Mouse (Mus musculus) macrophage (primary cell): ENCODE results near the gene Olfr598. TPM values are rescaled to one million over a fixed set of nuclear protein-coding genes. Genes with fewer than 3 reads are reported as not detected.
"Not testable (repeated sequence)": the region's sequence is repeated elsewhere in the genome, so short reads cannot be mapped to it uniquely, and the experiment has no call there.

Experiments used
- H3K27ac ChIP-seq: fragments of 350-480 bp; formaldehyde crosslinking; 2 replicates; pipeline ENCODE4 v1.9.0; 2021
- H3K36me3 ChIP-seq: fragments of 350-480 bp; formaldehyde crosslinking; 2 replicates; pipeline ENCODE4 v1.9.0; 2021; ENCODE audit errors: inconsistent target
- H3K4me3 ChIP-seq: fragments of 350-480 bp; formaldehyde crosslinking; 2 replicates; pipeline ENCODE4 v1.9.0; 2021; ENCODE audit errors: inconsistent target
- H3K79me2 ChIP-seq: fragments of 350-480 bp; formaldehyde crosslinking; 2 replicates; pipeline ENCODE4 v1.9.0; 2021; ENCODE audit errors: inconsistent target
- WGBS: methylation state at CpG from one replicate; pipeline ENCODE4 v1.1.7; 2026; ENCODE audit warnings: inconsistent platforms; ENCODE audit not compliant: missing documents; 5-methylcytosine and 5-hydroxymethylcytosine counted together
- polyA plus RNA-seq: library from polyadenylated mRNA; stranded (reverse); fragments of 250-400 nt; gene quantifications from 3 replicates; pipeline ENCODE4 v1.2.4, GENCODE M21; 2018; ENCODE audit warnings: inconsistent platforms
- total RNA-seq, 78 experiments: library from RNA; depleted of rRNA; stranded (reverse); fragments of 250-400 nt; gene quantifications; 1 replicate in 9 of 78; 2 replicates in 24 of 78; 3 replicates in 43 of 78; 4 replicates in 2 of 78; pipeline ENCODE4 v1.2.4; 2018; ENCODE audit warnings: inconsistent platforms in 56 of 78

Gene Olfr598
- total RNA-seq (2018; cell fraction: chromatin; rRNA removed) = not detected
- total RNA-seq (2018; cell fraction: cytosol; rRNA removed) = not detected
- not detected for total RNA-seq (2018; cell fraction: nucleus; rRNA removed)
- not detected in 3 replicates for polyA plus RNA-seq

- no peaks in the 10 kb centered on the region for H3K36me3 ChIP-seq
- no peak within 1 kb of the TSS for H3K27ac ChIP-seq
- H3K79me2 ChIP-seq = no peaks in the 10 kb centered on the region
- no peak within 1 kb of the TSS for H3K4me3 ChIP-seq
Observed at GRCm38 (mm10) chr7:103323268-103323667, at the start of gene Olfr598. Gene Olfr598 (plus strand): TSS chr7:103323568.

DNA sequence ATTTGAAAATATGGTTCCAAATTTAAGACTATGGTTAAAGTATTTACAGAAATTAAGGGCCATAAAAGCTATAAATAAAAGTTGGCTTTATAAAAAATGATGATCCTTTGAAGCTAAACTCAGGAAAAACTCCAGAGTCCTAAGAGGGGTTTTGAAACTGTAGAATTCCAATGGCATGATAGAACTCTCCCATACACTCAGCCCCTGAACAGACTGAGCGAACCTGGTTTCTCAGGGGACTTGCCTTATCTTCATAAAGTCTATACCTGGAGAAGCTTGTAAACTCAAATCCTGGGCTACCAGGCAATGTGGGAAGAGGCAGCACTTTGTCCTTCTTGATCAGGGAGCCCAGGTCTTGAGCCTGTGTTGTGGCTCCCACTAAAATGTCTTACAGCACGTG is 18.0 kb upstream of the Olfr598 start, which contains the start of gene Olfr596:
Gene Olfr596 (plus strand): TSS at position 301 of the 400 bp plus-strand sequence.
- not testable (repeated sequence) for H3K79me2 ChIP-seq, H3K4me3 ChIP-seq, H3K36me3 ChIP-seq, H3K27ac ChIP-seq
- 100% methylated on average over 1 of the region's 2 CpGs for WGBS

DNA sequence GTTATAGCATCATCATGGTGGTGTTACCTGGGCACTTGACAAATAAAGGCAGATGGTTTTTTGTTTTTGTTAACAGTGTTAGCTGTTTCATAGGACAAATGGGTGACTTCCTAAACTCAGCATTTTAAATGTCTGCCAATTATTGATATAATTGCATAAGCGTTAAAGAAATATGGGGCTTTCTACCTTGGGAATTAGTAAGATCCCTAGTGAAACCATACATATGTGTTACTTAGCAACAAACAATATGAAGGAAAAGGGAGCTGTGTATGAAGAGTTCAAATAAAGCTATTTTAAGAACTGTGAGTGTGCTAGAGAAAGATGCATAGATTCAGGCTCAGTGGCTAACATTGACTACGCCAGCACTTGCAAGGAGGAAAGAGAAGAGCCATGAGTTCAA is 7.4 kb upstream of the Olfr598 start, which contains the start of gene Olfr597:
Gene Olfr597 (plus strand): TSS at position 301 of the 400 bp plus-strand sequence.
- not testable (repeated sequence) for H3K79me2 ChIP-seq, H3K4me3 ChIP-seq, H3K27ac ChIP-seq, H3K36me3 ChIP-seq
- WGBS = 93% methylated on average over 1 of the region's 2 CpGs

GRCm38 (mm10) chr7:103335617-103336016 is 12.2 kb downstream of the Olfr598 start, which contains the start of gene Olfr599:
Gene Olfr599 (plus strand): TSS chr7:103335917.
- Histone ChIP-seq H3K4me3 (no peak within 1 kb of the TSS), H3K36me3 (no peaks in the 10 kb centered on the region)
- 100% methylated on average over 1 of the region's 1 CpGs for WGBS

GRCm38 (mm10) chr7:103349569-103349968 is 26.2 kb downstream of the Olfr598 start, which contains the start of gene Olfr600:
Gene Olfr600 (minus strand): TSS chr7:103349669.
- Histone ChIP-seq H3K36me3 (no peaks in the 10 kb centered on the region), H3K79me2 (no peaks in the 10 kb centered on the region), H3K27ac (no peak within 1 kb of the TSS), H3K4me3 (no peak within 1 kb of the TSS)

More at GRCm38 (mm10) chr7:103335617-103336016, 12.2 kb downstream of the Olfr598 start, which contains the start of gene Olfr599:
- Histone ChIP-seq H3K79me2 (no peaks in the 10 kb centered on the region), H3K27ac (no peak within 1 kb of the TSS)

GRCm38 (mm10) chr7:103362555-103362954 is 39.2 kb downstream of the Olfr598 start, which contains the start of gene Olfr601:
Gene Olfr601 (minus strand): TSS chr7:103362655.
- Histone ChIP-seq H3K79me2 (no peaks in the 10 kb centered on the region), H3K4me3 (no peak within 1 kb of the TSS), H3K27ac (no peak within 1 kb of the TSS), H3K36me3 (no peaks in the 10 kb centered on the region)
- WGBS = 91% methylated on average over 1 of the region's 1 CpGs

Other genes with a start within 250 kb of the Olfr598 start
- not detected in 3 replicates for gene Olfr584, start 241.7 kb upstream of the Olfr598 start, polyA plus RNA-seq
- gene Olfr585, start 225.8 kb upstream of the Olfr598 start, polyA plus RNA-seq = not detected in 3 replicates
- not detected in 3 replicates for gene Olfr586, start 197.9 kb upstream of the Olfr598 start, polyA plus RNA-seq
- not detected in 3 replicates for gene Olfr588-ps1, start 182.7 kb upstream of the Olfr598 start, polyA plus RNA-seq
- not detected in 3 replicates for gene Olfr589, start 167.2 kb upstream of the Olfr598 start, polyA plus RNA-seq
- not detected in 3 replicates for gene Olfr591, start 145.2 kb upstream of the Olfr598 start, polyA plus RNA-seq
- gene Olfr592, start 138.8 kb upstream of the Olfr598 start, polyA plus RNA-seq = not detected in 3 replicates
- gene Olfr593, start 111.7 kb upstream of the Olfr598 start, polyA plus RNA-seq = not detected in 3 replicates
- gene Olfr594, start 106.6 kb upstream of the Olfr598 start, polyA plus RNA-seq = not detected in 3 replicates
- not detected in 3 replicates for gene Usp17ld, start 71.1 kb upstream of the Olfr598 start, polyA plus RNA-seq
- not detected in 3 replicates for gene Olfr596, start 17.9 kb upstream of the Olfr598 start, polyA plus RNA-seq
- gene Olfr597, start 7.3 kb upstream of the Olfr598 start, polyA plus RNA-seq = not detected in 3 replicates
- not detected in 3 replicates for gene Olfr599, start 12.3 kb downstream of the Olfr598 start, polyA plus RNA-seq
- not detected in 3 replicates for gene Olfr600, start 26.1 kb downstream of the Olfr598 start, polyA plus RNA-seq
- gene Olfr601, start 39.1 kb downstream of the Olfr598 start, polyA plus RNA-seq = not detected in 3 replicates
- not detected in 3 replicates for gene Olfr603, start 62.6 kb downstream of the Olfr598 start, polyA plus RNA-seq
- not detected in 3 replicates for gene Usp17lc, start 91.5 kb downstream of the Olfr598 start, polyA plus RNA-seq
- gene Olfr605, start 121.9 kb downstream of the Olfr598 start, polyA plus RNA-seq = not detected in 3 replicates
- not detected in 3 replicates for gene Olfr606, start 125.5 kb downstream of the Olfr598 start, polyA plus RNA-seq
- gene Olfr607, start 140.6 kb downstream of the Olfr598 start, polyA plus RNA-seq = not detected in 3 replicates
- gene Olfr608, start 146.3 kb downstream of the Olfr598 start, polyA plus RNA-seq = not detected in 3 replicates
- not detected in 3 replicates for gene Olfr609, start 174.5 kb downstream of the Olfr598 start, polyA plus RNA-seq
- not detected in 3 replicates for gene Olfr610, start 188.6 kb downstream of the Olfr598 start, polyA plus RNA-seq
- not detected in 3 replicates for gene Olfr611, start 197.3 kb downstream of the Olfr598 start, polyA plus RNA-seq
- not detected in 3 replicates for gene Olfr612, start 219.1 kb downstream of the Olfr598 start, polyA plus RNA-seq
- gene Olfr613, start 224.5 kb downstream of the Olfr598 start, polyA plus RNA-seq = not detected in 3 replicates
- gene Olfr615, start 232.5 kb downstream of the Olfr598 start, polyA plus RNA-seq = not detected in 3 replicates
- not detected in 3 replicates for gene Olfr616, start 245.6 kb downstream of the Olfr598 start, polyA plus RNA-seq
- not detected in 3 replicates for gene Olfr617, start 249.5 kb downstream of the Olfr598 start, polyA plus RNA-seq